Mouse (Mus musculus): ENCODE measurements around the gene Gpr88. TPM values are rescaled to one million over a fixed set of nuclear protein-coding genes. Genes with fewer than 3 reads are reported as not detected.

Gene Gpr88
- not detected for polyA plus RNA-seq (2014; fragmentation: Illumina TruSeq; extraction: RNeasy Lipid Tissue Mini Kit (QIAGEN cat#74804); ENCODE audit: low read depth, low replicate concordance)

DNA sequence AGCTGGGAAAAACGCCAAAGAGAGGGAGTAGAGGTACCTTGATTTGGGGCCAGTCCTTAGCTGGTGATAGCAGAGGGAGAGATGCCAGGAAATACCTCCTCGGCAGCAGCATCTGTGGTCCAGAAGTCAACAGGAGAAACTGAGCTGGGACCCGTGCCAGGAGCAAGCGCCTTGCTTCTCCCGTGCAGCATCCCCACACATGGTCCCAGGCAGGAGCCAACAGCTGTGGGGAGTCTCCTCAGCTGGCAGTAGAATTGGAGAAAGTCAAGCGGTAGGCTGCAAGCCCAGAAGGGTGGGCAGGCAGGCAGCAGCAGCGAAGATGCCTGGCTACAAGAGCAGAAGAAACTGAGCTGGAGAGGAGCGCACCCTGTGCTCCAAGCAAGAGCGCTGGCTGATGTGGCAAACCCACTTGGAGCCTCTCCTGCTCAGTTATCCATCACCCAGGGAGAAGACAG lies at the start of gene Gpr88:
TSS of gene Gpr88 (minus strand) at position 427 of the 455 bp plus-strand sequence.

Other genes starting within 250 kb of the Gpr88 start
- gene Slc30a7, start 246.1 kb downstream of the Gpr88 start, polyA plus RNA-seq (2014; fragmentation: Illumina TruSeq; extraction: RNeasy Lipid Tissue Mini Kit (QIAGEN cat#74804); ENCODE audit: low read depth, low replicate concordance), result 7.3 TPM
- gene Extl2, start 246.0 kb downstream of the Gpr88 start, polyA plus RNA-seq (2014; fragmentation: Illumina TruSeq; extraction: RNeasy Lipid Tissue Mini Kit (QIAGEN cat#74804); ENCODE audit: low read depth, low replicate concordance), result 10.4 TPM
- 17.9 TPM for gene Vcam1, start 123.8 kb downstream of the Gpr88 start, polyA plus RNA-seq (2014; fragmentation: Illumina TruSeq; extraction: RNeasy Lipid Tissue Mini Kit (QIAGEN cat#74804); ENCODE audit: low read depth, low replicate concordance)
- gene Cdc14a, start 170.5 kb upstream of the Gpr88 start, polyA plus RNA-seq (2014; fragmentation: Illumina TruSeq; extraction: RNeasy Lipid Tissue Mini Kit (QIAGEN cat#74804); ENCODE audit: low read depth, low replicate concordance), result 2.9 TPM